Mouse (Mus musculus) retina, embryonic 14.5 days (tissue): ENCODE measurements around the gene Timm10b.

Experiments
- DNase-seq: peaks from one replicate; pipeline ENCODE4 v3.0.0-alpha.2; 2015; ENCODE audit warnings: low spot score

The Timm10b gene

GRCm38 (mm10) chr7:105640894-105641255 is 1.0 kb downstream of the Timm10b start:
- DNase-seq: no peak

DNA sequence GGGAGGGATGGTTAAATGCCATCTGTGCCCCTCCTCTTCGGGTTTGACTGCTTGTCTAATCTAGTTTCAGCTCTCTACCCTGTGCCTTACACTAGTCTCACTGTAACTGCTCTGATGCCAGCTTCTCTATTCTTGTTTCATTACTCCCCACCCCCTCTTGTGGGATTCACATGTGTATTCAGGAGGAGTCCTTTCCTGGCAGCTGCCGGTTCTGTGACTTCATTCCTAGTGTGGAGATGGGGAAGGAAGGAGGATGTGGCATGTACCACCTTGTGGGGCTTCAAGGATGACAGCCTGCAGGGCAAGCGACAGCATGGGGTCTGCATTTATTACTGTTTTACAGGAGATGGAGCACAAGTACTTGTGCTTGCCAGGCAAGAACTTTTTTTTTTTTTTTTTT is 2.1 kb downstream of the Timm10b start:
- no peak for DNase-seq

DNA sequence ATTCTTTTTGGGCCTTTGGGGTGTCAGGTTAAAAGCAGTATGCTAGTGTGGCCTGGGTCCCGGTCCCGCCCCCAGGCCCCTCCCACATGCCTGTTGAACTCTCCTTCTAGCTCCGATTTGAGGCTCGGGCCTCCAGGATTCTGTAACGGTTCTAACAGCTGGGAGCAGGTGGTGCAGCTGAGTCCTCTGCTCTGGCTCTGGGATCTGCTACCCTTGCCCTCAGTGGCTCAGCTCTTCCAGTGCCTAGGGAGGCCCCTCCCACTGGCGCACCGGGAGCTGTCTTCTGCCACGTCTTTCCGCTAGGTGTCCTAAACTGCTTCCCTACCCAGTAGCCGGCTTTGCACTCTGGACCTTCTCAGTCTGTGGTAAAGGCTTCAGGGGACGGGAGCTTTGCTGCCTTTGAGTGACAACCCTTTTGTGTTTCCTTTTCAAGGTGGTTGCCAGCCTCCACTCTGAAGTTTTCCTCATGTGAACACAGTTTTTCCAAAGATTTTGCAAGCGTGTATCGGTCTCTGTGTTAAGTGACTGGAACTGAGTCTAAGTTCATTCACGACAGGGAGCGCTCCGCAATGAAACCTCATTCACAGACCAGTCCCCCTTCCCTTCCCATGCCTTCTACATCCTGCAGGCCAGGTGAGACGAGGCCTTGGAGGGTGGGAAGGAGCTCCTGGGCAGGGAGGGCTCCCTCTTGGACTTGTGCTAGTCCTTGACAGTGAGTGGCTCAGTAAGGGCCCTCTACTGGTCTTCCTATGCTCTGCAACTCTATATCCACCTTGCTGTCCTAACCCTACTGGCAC is 11.0 kb downstream of the Timm10b start, which contains the start of gene Dnhd1:
Gene Dnhd1 (plus strand): TSS at position 189 of the 797 bp plus-strand sequence.
- DNase-seq: peak; percentile 80

- DNase-seq: peak; percentile 16
Observed at GRCm38 (mm10) chr7:105685541-105686197, 45.8 kb downstream of the Timm10b start.

GRCm38 (mm10) chr7:105690875-105691274 is 51.0 kb downstream of the Timm10b start:
- DNase-seq: no peak
